Mouse (Mus musculus) embryonic fibroblast, embryonic 13.5 days (primary cell): ENCODE data around the gene Cttnbp2nl.

Experiments used
- CTCF ChIP-seq: IDR thresholded peaks from 2 replicates; pipeline ENCODE4 v1.5.1; 2011; ENCODE audit warnings: mild to moderate bottlenecking, control low read depth, low read length, moderate library complexity, borderline replicate concordance; ENCODE audit not compliant: insufficient read depth
- POLR2A ChIP-seq: IDR thresholded peaks from 2 replicates; pipeline ENCODE4 v1.6.1; 2011; ENCODE audit warnings: low read depth, mild to moderate bottlenecking, control low read depth, low read length, moderate library complexity

- no peak for TF ChIP-seq CTCF
- no peak for TF ChIP-seq POLR2A
Measured at GRCm38 (mm10) chr3:104965070-104965855, 87.7 kb downstream of the Cttnbp2nl start.
